Mouse (Mus musculus) myocyte (in vitro differentiated cells): ENCODE data around the gene Wsb2. TPM values are rescaled to one million over a fixed set of nuclear protein-coding genes. Genes with fewer than 3 reads are reported as not detected.
A peak's percentile ranks its signal among the peaks of the same experiment; 100 is the strongest.

Experiments used
- H3K27me3 ChIP-seq: one replicate; pipeline ENCODE4 v1.6.1; 2011; ENCODE audit not compliant: control insufficient read depth, insufficient read depth, insufficient read length
- H3K36me3 ChIP-seq: one replicate; pipeline ENCODE4 v1.6.1; 2011; ENCODE audit not compliant: control insufficient read depth, insufficient read depth
- H3K4me2 ChIP-seq: one replicate; pipeline ENCODE4 v1.6.1; 2011; ENCODE audit warnings: low read depth, control low read depth
- H3K4me3 ChIP-seq: one replicate; pipeline ENCODE4 v1.5.1; 2011; ENCODE audit warnings: mild to moderate bottlenecking, control low read depth, moderate library complexity
- H3K79me2 ChIP-seq: one replicate; pipeline ENCODE4 v1.6.1; 2011; ENCODE audit not compliant: control insufficient read depth, insufficient read depth
- H3ac ChIP-seq: one replicate; pipeline ENCODE4 v1.6.1; 2011; ENCODE audit not compliant: control insufficient read depth, insufficient read length
- CEBPB ChIP-seq: IDR thresholded peaks from 2 replicates; pipeline ENCODE4 v1.6.1; 2011; ENCODE audit warnings: mild to moderate bottlenecking, moderate library complexity; ENCODE audit not compliant: poor library complexity, insufficient read depth, severe bottlenecking
- E2F4 ChIP-seq: IDR thresholded peaks from one replicate; pipeline ENCODE4 v1.6.1; 2011; ENCODE audit warnings: mild to moderate bottlenecking, control low read depth, moderate library complexity; ENCODE audit not compliant: insufficient read depth
- MAX ChIP-seq: IDR thresholded peaks from one replicate; pipeline ENCODE4 v1.6.1; 2011; ENCODE audit warnings: low read depth, mild to moderate bottlenecking, control low read depth
- MYOD1 ChIP-seq, 3 experiments: IDR thresholded peaks; one replicate each; pipeline ENCODE4 v1.6.1; 2011; ENCODE audit warnings: control low read depth in 2 of 3, low read depth in 2 of 3, mild to moderate bottlenecking in 2 of 3, moderate library complexity in 1 of 3; ENCODE audit not compliant: insufficient read length in 2 of 3, control insufficient read depth in 1 of 3
- MYOG ChIP-seq, 3 experiments: IDR thresholded peaks; one replicate each; pipeline ENCODE4 v1.6.1; 2011; ENCODE audit warnings: control low read depth in 2 of 3, low read depth in 2 of 3, mild to moderate bottlenecking in 2 of 3; ENCODE audit not compliant: insufficient read length in 2 of 3, control insufficient read depth in 1 of 3, insufficient read depth in 1 of 3
- POLR2A ChIP-seq: IDR thresholded peaks from one replicate; pipeline ENCODE4 v1.6.1; 2011; ENCODE audit warnings: low read depth, mild to moderate bottlenecking, control low read depth, moderate library complexity; ENCODE audit not compliant: insufficient read length
- POLR2AphosphoS2 ChIP-seq: IDR thresholded peaks from one replicate; pipeline ENCODE4 v1.6.1; 2011; ENCODE audit warnings: low read depth, control low read depth; ENCODE audit not compliant: insufficient read length
- REST ChIP-seq: IDR thresholded peaks from one replicate; pipeline ENCODE4 v1.6.1; 2011; ENCODE audit warnings: mild to moderate bottlenecking, control low read depth, moderate library complexity; ENCODE audit not compliant: insufficient read depth, insufficient read length
- SRF ChIP-seq: IDR thresholded peaks from one replicate; pipeline ENCODE4 v1.6.1; 2011; ENCODE audit warnings: low read depth; ENCODE audit not compliant: control insufficient read depth, insufficient read length
- TCF12 ChIP-seq: IDR thresholded peaks from one replicate; pipeline ENCODE4 v1.6.1; 2011; ENCODE audit warnings: mild to moderate bottlenecking, control low read depth; ENCODE audit not compliant: poor library complexity, insufficient read depth, severe bottlenecking
- TCF3 ChIP-seq: IDR thresholded peaks from one replicate; pipeline ENCODE4 v1.6.1; 2011; ENCODE audit warnings: low read depth, control low read depth; ENCODE audit not compliant: insufficient read length
- USF1 ChIP-seq: IDR thresholded peaks from one replicate; pipeline ENCODE4 v1.6.1; 2011; ENCODE audit warnings: low read depth, mild to moderate bottlenecking, control low read depth, moderate library complexity
- polyA plus RNA-seq: library from polyadenylated mRNA; unstranded; fragments of >200 nt; fragmentation: generic; extraction: Trizol; gene quantifications from one replicate; pipeline ENCODE4 v1.2.1, GENCODE M21; 2012; ENCODE audit warnings: missing spikeins

Gene Wsb2
- polyA plus RNA-seq, 1 experiment = 142 TPM

GRCm38 (mm10) chr5:117358725-117359124, 1.6 kb downstream of the Wsb2 start:
- TF ChIP-seq TCF3 (no peak), CEBPB (no peak), USF1 (peak; percentile 81), MYOD1 (IDR thresholded peaks at IDR 0.05; ENCODE audit: control insufficient read depth in 1 of 3, insufficient read length in 2 of 3, low read depth in 2 of 3) (no peak)
- Histone ChIP-seq H3K4me2 (peak overlapping the region; percentile 81), H3K79me2 (peaks cover 51% of the 10 kb centered on the region), H3K27me3 (no peaks in the 10 kb centered on the region), H3ac (no peak overlapping the region), H3K36me3 (no peaks in the 10 kb centered on the region), H3K4me3 (peak overlapping the region; percentile 82)

- H3K36me3 ChIP-seq = peaks cover 5% of the 10 kb centered on the region
- peak overlapping the region; percentile 82 for H3K4me3 ChIP-seq
- no peak for TF ChIP-seq POLR2A
- TF ChIP-seq POLR2AphosphoS2 = no peak
- TF ChIP-seq REST = no peak
- no peak for TF ChIP-seq CEBPB
- no peak for TF ChIP-seq SRF
- TF ChIP-seq TCF12 = no peak
- TF ChIP-seq MYOD1 (IDR thresholded peaks at IDR 0.05; ENCODE audit: control insufficient read depth in 1 of 3, insufficient read length in 2 of 3, low read depth in 2 of 3) = no peak
- TF ChIP-seq MYOG (IDR thresholded peaks at IDR 0.05; ENCODE audit: control insufficient read depth in 1 of 3, insufficient read depth in 1 of 3, insufficient read length in 2 of 3, low read depth in 2 of 3) = no peak
- TF ChIP-seq TCF3 = no peak
- no peak for TF ChIP-seq E2F4
- no peak for TF ChIP-seq MAX
- TF ChIP-seq USF1 = no peak
- peak overlapping the region; percentile 81 for H3K4me2 ChIP-seq
- H3K27me3 ChIP-seq = no peaks in the 10 kb centered on the region
- H3K79me2 ChIP-seq = peaks cover 60% of the 10 kb centered on the region
- no peak overlapping the region for H3ac ChIP-seq
Measured at GRCm38 (mm10) chr5:117359497-117360227, 2.6 kb downstream of the Wsb2 start.

GRCm38 (mm10) chr5:117360228-117360515, 3.1 kb downstream of the Wsb2 start:
- H3K4me3 ChIP-seq = no peak overlapping the region

GRCm38 (mm10) chr5:117360631-117361541, 3.8 kb downstream of the Wsb2 start:
- Histone ChIP-seq H3K79me2 (peaks cover 73% of the 10 kb centered on the region), H3K27me3 (no peaks in the 10 kb centered on the region), H3ac (no peak overlapping the region), H3K36me3 (peaks cover 9% of the 10 kb centered on the region), H3K4me3 (no peak overlapping the region), H3K4me2 (peak overlapping the region; percentile 81)
- peak in 1 of 3 experiments; percentile 54 for TF ChIP-seq MYOD1 (IDR thresholded peaks at IDR 0.05; ENCODE audit: control insufficient read depth in 1 of 3, insufficient read length in 2 of 3, low read depth in 2 of 3)
- TF ChIP-seq TCF12 = no peak
- TF ChIP-seq MYOG (IDR thresholded peaks at IDR 0.05; ENCODE audit: control insufficient read depth in 1 of 3, insufficient read depth in 1 of 3, insufficient read length in 2 of 3, low read depth in 2 of 3) = peak in 1 of 3 experiments; percentile 1
- TF ChIP-seq TCF3 = no peak
- TF ChIP-seq POLR2A = no peak

More at GRCm38 (mm10) chr5:117360228-117360515, 3.1 kb downstream of the Wsb2 start:
- Histone ChIP-seq H3K27me3 (no peaks in the 10 kb centered on the region), H3ac (no peak overlapping the region), H3K79me2 (peaks cover 66% of the 10 kb centered on the region), H3K4me2 (peak overlapping the region; percentile 81), H3K36me3 (peaks cover 9% of the 10 kb centered on the region)
- TF ChIP-seq SRF = no peak
- no peak for TF ChIP-seq MYOD1 (IDR thresholded peaks at IDR 0.05; ENCODE audit: control insufficient read depth in 1 of 3, insufficient read length in 2 of 3, low read depth in 2 of 3)

- H3K36me3 ChIP-seq = peaks cover 15% of the 10 kb centered on the region
- H3ac ChIP-seq = no peak overlapping the region
- no peaks in the 10 kb centered on the region for H3K27me3 ChIP-seq
- peak overlapping the region; percentile 26 for H3K4me2 ChIP-seq
- no peak for TF ChIP-seq POLR2AphosphoS2
- no peak for TF ChIP-seq POLR2A
- TF ChIP-seq E2F4 = no peak
- TF ChIP-seq SRF = no peak
- no peak for TF ChIP-seq REST
- no peak for TF ChIP-seq MYOG (IDR thresholded peaks at IDR 0.05; ENCODE audit: control insufficient read depth in 1 of 3, insufficient read depth in 1 of 3, insufficient read length in 2 of 3, low read depth in 2 of 3)
- TF ChIP-seq TCF12 = no peak
- no peak for TF ChIP-seq MAX
- no peak for TF ChIP-seq TCF3
- TF ChIP-seq MYOD1 (IDR thresholded peaks at IDR 0.05; ENCODE audit: control insufficient read depth in 1 of 3, insufficient read length in 2 of 3, low read depth in 2 of 3) = no peak
- TF ChIP-seq CEBPB = no peak
- no peak for TF ChIP-seq USF1
- no peak overlapping the region for H3K4me3 ChIP-seq
- H3K79me2 ChIP-seq = peaks cover 80% of the 10 kb centered on the region
Measured at GRCm38 (mm10) chr5:117361590-117361989, 4.5 kb downstream of the Wsb2 start.
